Mouse (Mus musculus): ENCODE results near the gene Kxd1. TPM values are rescaled to one million over a fixed set of nuclear protein-coding genes. Genes with fewer than 3 reads are reported as not detected.
"Not testable (repeated sequence)": the region's sequence is repeated elsewhere in the genome, so short reads cannot be mapped to it uniquely, and the experiment has no call there.

Gene Kxd1
- polyA plus RNA-seq, 1 experiment from 2014 or later = 47.4 TPM

DNA sequence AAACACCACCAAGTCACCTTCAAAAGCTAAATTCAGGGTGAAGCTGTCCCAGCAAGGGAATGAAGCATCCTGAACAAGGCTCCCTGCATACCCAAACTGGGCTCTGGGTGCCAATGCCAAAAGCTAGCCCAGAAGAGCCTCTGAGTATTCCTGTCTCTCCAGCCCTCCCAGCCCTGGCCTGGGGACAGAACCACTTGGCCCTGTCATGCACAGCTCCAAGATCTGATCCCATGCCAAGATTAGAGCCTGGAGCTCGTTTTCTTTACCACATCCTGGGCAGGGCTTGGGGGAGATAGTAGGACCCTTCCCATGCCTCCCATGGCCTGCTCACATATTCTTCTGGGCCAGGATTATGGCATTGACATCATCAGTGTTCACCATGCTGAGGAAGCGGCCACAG lies 8.2 kb downstream of the Kxd1 start:
- Histone ChIP-seq H3K27ac (replicated peaks; ENCODE audit: low read depth, low read length) (no peak overlapping the region), H3K36me3 (replicated peaks; ENCODE audit: control insufficient read depth, insufficient read depth, low read depth, low read length) (no peaks in the 10 kb centered on the region), H3K9me3 (replicated peaks; ENCODE audit: control insufficient read depth, low read length) (no peaks in the 10 kb centered on the region), H3K4me2 (ENCODE audit: low read depth, low read length) (no peak overlapping the region), H3K9ac (replicated peaks; ENCODE audit: low read length) (no peak overlapping the region), H3K4me1 (ENCODE audit: control insufficient read depth, insufficient read depth, low read length) (no peaks in the 10 kb centered on the region; the same call in 1 of the 2 replicates), H3K27me3 (ENCODE audit: control insufficient read depth, insufficient read depth, low read length) (no peaks in the 10 kb centered on the region), H3K4me3 (ENCODE audit: low read depth, low read length) (no peak overlapping the region)
- DNase-seq (ENCODE audit: low spot score) (no peak), ATAC-seq (replicated peaks; ENCODE audit: insufficient number of reproducible peaks, low FRiP score, low TSS enrichment, low read depth) (no peak)
- 67% methylated on average over 2 of the region's 2 CpGs for WGBS

DNA sequence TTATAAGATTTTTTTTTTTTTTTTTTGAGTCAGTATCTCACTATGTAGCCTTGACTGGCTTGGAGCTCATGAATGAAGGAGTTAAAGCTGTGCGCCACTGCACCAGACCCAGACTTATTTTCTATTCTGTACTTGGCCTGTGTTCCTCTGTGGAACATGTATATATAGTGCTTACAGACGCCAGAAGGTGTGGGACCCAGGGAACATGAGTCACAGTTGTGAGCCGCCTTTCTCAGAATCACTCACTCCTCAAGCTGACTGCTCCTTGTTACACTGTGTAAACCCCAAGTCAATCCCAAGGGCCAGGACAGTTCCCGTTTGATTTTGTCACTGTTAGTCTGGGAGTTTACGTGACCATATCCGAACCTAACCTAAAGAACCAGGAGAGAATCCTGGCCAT lies 8.7 kb downstream of the Kxd1 start:
- 91% methylated on average over 6 of the region's 6 CpGs for WGBS
- Histone ChIP-seq H3K27me3 (ENCODE audit: control insufficient read depth, insufficient read depth, low read length) (no peaks in the 10 kb centered on the region), H3K36me3 (replicated peaks; ENCODE audit: control insufficient read depth, insufficient read depth, low read depth, low read length) (no peaks in the 10 kb centered on the region), H3K4me2 (ENCODE audit: low read depth, low read length) (no peak overlapping the region), H3K4me3 (ENCODE audit: low read depth, low read length) (no peak overlapping the region), H3K4me1 (ENCODE audit: control insufficient read depth, insufficient read depth, low read length) (no peaks in the 10 kb centered on the region; the same call in 1 of the 2 replicates), H3K9me3 (replicated peaks; ENCODE audit: control insufficient read depth, low read length) (no peaks in the 10 kb centered on the region), H3K9ac (replicated peaks; ENCODE audit: low read length) (no peak overlapping the region), H3K27ac (replicated peaks; ENCODE audit: low read depth, low read length) (no peak overlapping the region)
- DNase-seq (ENCODE audit: low spot score) (no peak), ATAC-seq (replicated peaks; ENCODE audit: insufficient number of reproducible peaks, low FRiP score, low TSS enrichment, low read depth) (no peak)

DNA sequence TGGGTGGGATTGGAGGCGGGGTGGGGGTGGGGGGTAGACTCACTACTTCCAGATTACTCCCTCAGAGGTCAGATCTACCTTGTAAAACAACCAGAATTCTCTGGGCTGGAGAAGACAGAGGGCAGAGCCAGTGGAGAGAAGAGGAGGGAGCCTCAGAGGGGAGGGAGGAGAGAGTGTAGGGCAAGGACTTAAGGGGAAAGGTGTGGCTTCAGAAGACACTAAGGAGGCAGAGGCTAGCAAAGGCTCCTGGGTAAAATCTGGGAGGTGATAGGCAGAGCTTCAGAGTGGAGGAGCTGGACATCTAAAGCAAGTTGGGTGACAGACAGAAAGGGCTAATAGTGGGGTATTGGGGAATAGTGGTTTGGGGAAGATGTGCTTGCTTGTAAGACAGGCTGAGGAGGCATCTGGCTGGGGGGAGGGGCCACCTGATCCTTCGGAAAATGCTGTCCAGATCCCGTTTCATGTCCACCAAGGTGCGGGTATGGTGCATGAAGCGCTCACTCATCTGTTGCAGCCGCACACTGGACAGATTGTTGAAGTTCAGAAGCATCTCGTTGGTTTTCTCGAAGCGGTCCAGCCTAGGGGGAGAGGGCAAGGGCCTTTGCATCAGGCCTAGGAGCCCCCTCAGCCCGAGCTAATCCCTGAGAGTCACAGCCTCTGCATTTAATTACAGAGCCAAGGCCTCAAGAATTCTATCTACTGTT lies 9.7 kb downstream of the Kxd1 start:
- Histone ChIP-seq H3K36me3 (replicated peaks; ENCODE audit: control insufficient read depth, insufficient read depth, low read depth, low read length) (no peaks in the 10 kb centered on the region; the same call in 1 of the 2 replicates), H3K4me1 (ENCODE audit: control insufficient read depth, insufficient read depth, low read length) (no peaks in the 10 kb centered on the region; the same call in 1 of the 2 replicates), H3K4me2 (ENCODE audit: low read depth, low read length) (no peak overlapping the region), H3K27ac (replicated peaks; ENCODE audit: low read depth, low read length) (no peak overlapping the region), H3K9ac (replicated peaks; ENCODE audit: low read length) (no peak overlapping the region; the same call in 1 of the 2 replicates), H3K4me3 (ENCODE audit: low read depth, low read length) (no peak overlapping the region), H3K27me3 (ENCODE audit: control insufficient read depth, insufficient read depth, low read length) (no peaks in the 10 kb centered on the region), H3K9me3 (replicated peaks; ENCODE audit: control insufficient read depth, low read length) (no peaks in the 10 kb centered on the region)
- no peak for ATAC-seq (replicated peaks; ENCODE audit: insufficient number of reproducible peaks, low FRiP score, low TSS enrichment, low read depth)
- WGBS = 63% methylated on average over 10 of the region's 10 CpGs
- no peak for DNase-seq (ENCODE audit: low spot score)

GRCm38 (mm10) chr8:70513441-70513840 lies 14.3 kb downstream of the Kxd1 start:
- H3K27me3 ChIP-seq (ENCODE audit: control insufficient read depth, insufficient read depth, low read length) = no peaks in the 10 kb centered on the region
- no peak overlapping the region for H3K9ac ChIP-seq (replicated peaks; ENCODE audit: low read length)
- DNase-seq (ENCODE audit: low spot score) (no peak), ATAC-seq (replicated peaks; ENCODE audit: insufficient number of reproducible peaks, low FRiP score, low TSS enrichment, low read depth) (no peak)
- no peak overlapping the region for H3K27ac ChIP-seq (replicated peaks; ENCODE audit: low read depth, low read length)
- peaks cover 8% of the 10 kb centered on the region for H3K4me1 ChIP-seq (ENCODE audit: control insufficient read depth, insufficient read depth, low read length)
- WGBS = 84% methylated on average over 2 of the region's 2 CpGs
- H3K9me3 ChIP-seq (replicated peaks; ENCODE audit: control insufficient read depth, low read length) = no peaks in the 10 kb centered on the region
- peaks cover 2% of the 10 kb centered on the region for H3K36me3 ChIP-seq (replicated peaks; ENCODE audit: control insufficient read depth, insufficient read depth, low read depth, low read length)
- no peak overlapping the region for H3K4me3 ChIP-seq (ENCODE audit: low read depth, low read length)
- H3K4me2 ChIP-seq (ENCODE audit: low read depth, low read length) = no peak overlapping the region

DNA sequence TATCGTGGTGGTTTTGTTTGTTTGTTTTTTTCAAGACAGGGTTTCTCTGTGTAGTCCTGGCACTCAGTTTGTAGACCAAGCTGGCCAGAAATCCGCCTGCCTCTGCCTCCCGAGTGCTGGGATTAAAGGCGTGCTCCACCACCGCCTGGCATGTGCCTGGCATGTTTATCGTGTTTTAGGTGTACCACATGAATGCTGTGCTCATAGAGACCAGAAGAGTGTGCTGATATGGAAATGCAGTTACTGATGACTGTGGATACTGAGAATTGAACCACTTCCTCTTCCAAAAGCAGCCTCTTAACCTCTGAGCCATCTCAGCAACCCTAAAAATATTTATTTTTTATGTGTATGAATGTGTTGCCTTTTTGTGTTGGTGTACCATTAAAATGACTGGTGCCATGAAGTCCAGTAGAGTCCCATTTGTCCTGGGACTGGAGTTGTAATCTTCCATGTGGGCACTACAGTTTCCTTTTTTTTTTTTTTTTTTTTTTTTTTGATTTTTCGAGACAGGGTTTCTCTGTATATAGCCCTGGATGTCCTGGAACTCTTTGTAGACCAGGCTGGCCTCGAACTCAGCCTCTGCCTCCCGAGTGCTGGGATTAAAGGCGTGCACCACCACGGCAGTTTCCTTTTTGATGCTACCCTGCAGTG lies 15.4 kb downstream of the Kxd1 start:
- no peak overlapping the region for H3K4me3 ChIP-seq (ENCODE audit: low read depth, low read length)
- H3K9me3 ChIP-seq (replicated peaks; ENCODE audit: control insufficient read depth, low read length) = no peaks in the 10 kb centered on the region

GRCm38 (mm10) chr8:70511770-70512169 lies 16.0 kb downstream of the Kxd1 start:
- 97% methylated on average over 2 of the region's 2 CpGs for WGBS
- Histone ChIP-seq H3K27ac (replicated peaks; ENCODE audit: low read depth, low read length) (no peak overlapping the region), H3K27me3 (ENCODE audit: control insufficient read depth, insufficient read depth, low read length) (no peaks in the 10 kb centered on the region), H3K4me2 (ENCODE audit: low read depth, low read length) (no peak overlapping the region), H3K9ac (replicated peaks; ENCODE audit: low read length) (no peak overlapping the region), H3K4me3 (ENCODE audit: low read depth, low read length) (no peak overlapping the region), H3K9me3 (replicated peaks; ENCODE audit: control insufficient read depth, low read length) (no peaks in the 10 kb centered on the region), H3K4me1 (ENCODE audit: control insufficient read depth, insufficient read depth, low read length) (peaks cover 8% of the 10 kb centered on the region), H3K36me3 (replicated peaks; ENCODE audit: control insufficient read depth, insufficient read depth, low read depth, low read length) (peaks cover 8% of the 10 kb centered on the region)
- DNase-seq (ENCODE audit: low spot score) (no peak), ATAC-seq (replicated peaks; ENCODE audit: insufficient number of reproducible peaks, low FRiP score, low TSS enrichment, low read depth) (no peak)

More for the DNA sequence above, 15.4 kb downstream of the Kxd1 start:
- Histone ChIP-seq H3K27me3 (ENCODE audit: control insufficient read depth, insufficient read depth, low read length) (no peaks in the 10 kb centered on the region), H3K4me1 (ENCODE audit: control insufficient read depth, insufficient read depth, low read length) (peaks cover 8% of the 10 kb centered on the region), H3K36me3 (replicated peaks; ENCODE audit: control insufficient read depth, insufficient read depth, low read depth, low read length) (peaks cover 8% of the 10 kb centered on the region), H3K27ac (replicated peaks; ENCODE audit: low read depth, low read length) (no peak overlapping the region), H3K9ac (replicated peaks; ENCODE audit: low read length) (no peak overlapping the region), H3K4me2 (ENCODE audit: low read depth, low read length) (no peak overlapping the region)
- 94% methylated on average over 11 of the region's 11 CpGs for WGBS
- DNase-seq (ENCODE audit: low spot score) = no peak
- ATAC-seq (replicated peaks; ENCODE audit: insufficient number of reproducible peaks, low FRiP score, low TSS enrichment, low read depth) = no peak

DNA sequence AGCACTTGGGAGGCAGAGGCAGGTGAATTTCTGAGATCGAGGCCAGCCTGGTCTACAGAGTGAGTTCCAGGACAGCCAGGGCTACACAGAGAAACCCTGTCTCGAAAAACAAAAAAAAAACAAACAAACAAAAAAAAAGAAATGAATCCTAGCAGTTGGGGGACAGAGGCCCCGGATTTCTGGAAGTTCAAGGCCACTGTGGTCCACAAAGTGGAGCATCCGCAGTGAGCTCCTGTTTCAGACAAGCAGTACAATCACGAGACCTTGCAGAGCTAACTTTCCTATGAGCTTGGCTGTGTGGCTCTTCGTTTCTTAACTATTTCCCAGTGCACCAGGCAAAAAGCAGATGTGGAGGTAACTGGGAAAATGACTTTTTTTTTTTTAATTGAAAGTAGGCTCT lies 16.6 kb downstream of the Kxd1 start:
- not testable (repeated sequence) for H3K4me1 ChIP-seq (ENCODE audit: control insufficient read depth, insufficient read depth, low read length); H3K36me3 ChIP-seq (replicated peaks; ENCODE audit: control insufficient read depth, insufficient read depth, low read depth, low read length); ATAC-seq (replicated peaks; ENCODE audit: insufficient number of reproducible peaks, low FRiP score, low TSS enrichment, low read depth); H3K27me3 ChIP-seq (ENCODE audit: control insufficient read depth, insufficient read depth, low read length); H3K9me3 ChIP-seq (replicated peaks; ENCODE audit: control insufficient read depth, low read length); DNase-seq (ENCODE audit: low spot score); H3K27ac ChIP-seq (replicated peaks; ENCODE audit: low read depth, low read length)
- peak overlapping the region; percentile 99; the same call in 1 of the 2 replicates for H3K9ac ChIP-seq (replicated peaks; ENCODE audit: low read length)
- 84% methylated on average over 6 of the region's 6 CpGs for WGBS
- H3K4me2 ChIP-seq (ENCODE audit: low read depth, low read length) = peak overlapping the region; percentile 32
- H3K4me3 ChIP-seq (ENCODE audit: low read depth, low read length) = peak overlapping the region; percentile 99

DNA sequence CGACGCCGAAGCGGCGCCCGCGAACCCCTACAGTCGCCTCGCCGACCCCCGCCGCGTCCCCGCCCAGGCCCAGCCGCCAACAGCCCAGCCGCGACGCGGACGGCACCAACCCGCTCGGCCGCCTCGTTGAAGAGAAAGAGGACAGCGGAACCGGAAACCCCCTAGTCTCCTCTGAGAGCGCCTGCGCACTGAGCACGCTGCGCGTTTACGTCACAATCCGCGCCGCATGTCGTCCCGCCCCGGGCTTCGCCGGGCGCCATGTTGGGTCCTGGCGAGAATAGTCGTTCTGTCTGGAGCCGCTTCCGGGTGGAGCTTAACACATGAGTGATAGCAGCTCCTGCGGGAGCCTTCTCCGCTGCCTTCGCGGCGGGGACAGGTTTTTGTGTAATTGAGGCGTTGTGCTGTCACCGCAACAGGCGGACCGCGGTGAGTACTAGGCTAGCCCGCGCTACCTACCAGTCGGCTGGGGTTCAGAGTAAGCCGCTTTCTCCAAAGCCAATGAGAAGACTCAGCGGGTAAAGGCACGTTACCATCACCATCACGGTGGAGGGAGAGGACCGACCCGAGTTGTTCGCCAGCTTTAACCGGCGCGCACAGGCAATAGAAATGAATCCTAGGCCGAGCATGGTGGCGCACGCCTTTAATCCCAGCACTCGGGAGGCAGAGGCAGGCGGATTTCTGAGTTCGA lies 17.4 kb downstream of the Kxd1 start, which contains the start of gene Uba52:
TSS of gene Uba52 (minus strand) at position 574 of the 688 bp plus-strand sequence.
- peak; percentile 100 for DNase-seq (ENCODE audit: low spot score)
- peak; percentile 67 for ATAC-seq (replicated peaks; ENCODE audit: insufficient number of reproducible peaks, low FRiP score, low TSS enrichment, low read depth)
- Histone ChIP-seq H3K4me1 (ENCODE audit: control insufficient read depth, insufficient read depth, low read length) (peaks cover 11% of the 10 kb centered on the region), H3K4me3 (ENCODE audit: low read depth, low read length) (peak within 1 kb of the TSS; percentile 99), H3K27ac (replicated peaks; ENCODE audit: low read depth, low read length) (peak within 1 kb of the TSS; percentile 90), H3K9me3 (replicated peaks; ENCODE audit: control insufficient read depth, low read length) (no peaks in the 10 kb centered on the region), H3K4me2 (ENCODE audit: low read depth, low read length) (peak within 1 kb of the TSS; percentile 97), H3K36me3 (replicated peaks; ENCODE audit: control insufficient read depth, insufficient read depth, low read depth, low read length) (peaks cover 8% of the 10 kb centered on the region), H3K27me3 (ENCODE audit: control insufficient read depth, insufficient read depth, low read length) (no peaks in the 10 kb centered on the region), H3K9ac (replicated peaks; ENCODE audit: low read length) (peak within 1 kb of the TSS; percentile 99)
- WGBS = under 1% methylated on average over 72 of the region's 74 CpGs
